Mouse (Mus musculus) kidney, postnatal 14 days (tissue): ENCODE data around the gene Ect2.

Source experiments
- DNase-seq: peaks from one replicate; pipeline ENCODE4 v3.0.0; 2022; ENCODE audit warnings: mixed read lengths

Ect2 gene

GRCm38 (mm10) chr3:27067206-27067605 is 86.5 kb downstream of the Ect2 start:
- no peak for DNase-seq

GRCm38 (mm10) chr3:27064886-27065285 is 88.8 kb downstream of the Ect2 start:
- no peak for DNase-seq

GRCm38 (mm10) chr3:27063399-27064260 is 90.0 kb downstream of the Ect2 start:
- DNase-seq: no peak

GRCm38 (mm10) chr3:27060441-27060840 is 93.2 kb downstream of the Ect2 start:
- no peak for DNase-seq

GRCm38 (mm10) chr3:27059529-27060322 is 94.0 kb downstream of the Ect2 start:
- no peak for DNase-seq

GRCm38 (mm10) chr3:27055471-27055870 is 98.2 kb downstream of the Ect2 start:
- no peak for DNase-seq

- no peak for DNase-seq
These were observed 98.9 kb downstream of the Ect2 start for GRCm38 (mm10) chr3:27054766-27055165.
